Mouse (Mus musculus): ENCODE measurements around the gene Clip4. TPM values are rescaled to one million over a fixed set of nuclear protein-coding genes. Genes with fewer than 3 reads are reported as not detected.

The Clip4 gene
- polyA plus RNA-seq, 1 experiment from 2014 or later, result 12.2 TPM

- Histone ChIP-seq H3K27me3 (ENCODE audit: control insufficient read depth, insufficient read depth, low read length) (no peaks in the 10 kb centered on the region), H3K27ac (replicated peaks; ENCODE audit: low read depth, low read length) (no peak overlapping the region), H3K9ac (replicated peaks; ENCODE audit: low read length) (no peak overlapping the region), H3K4me1 (ENCODE audit: control insufficient read depth, insufficient read depth, low read length) (no peaks in the 10 kb centered on the region), H3K4me2 (ENCODE audit: low read length) (no peak overlapping the region), H3K36me3 (ENCODE audit: control insufficient read depth, insufficient read depth, low read length) (no peaks in the 10 kb centered on the region), H3K4me3 (replicated peaks; ENCODE audit: low read depth, low read length) (no peak overlapping the region), H3K9me3 (ENCODE audit: control insufficient read depth, low read length) (no peaks in the 10 kb centered on the region)
- DNase-seq, result no peak
- 81% methylated on average over 9 of the region's 9 CpGs for WGBS
- ATAC-seq (ENCODE audit: low FRiP score, low TSS enrichment), result no peak
Observed at GRCm38 (mm10) chr17:71749616-71750168, 18.6 kb upstream of the Clip4 start.

- ATAC-seq (ENCODE audit: low FRiP score, low TSS enrichment) (no peak), DNase-seq (no peak)
- Histone ChIP-seq H3K27me3 (ENCODE audit: control insufficient read depth, insufficient read depth, low read length) (no peaks in the 10 kb centered on the region), H3K27ac (replicated peaks; ENCODE audit: low read depth, low read length) (no peak within 1 kb of the TSS), H3K4me2 (ENCODE audit: low read length) (no peak within 1 kb of the TSS), H3K36me3 (ENCODE audit: control insufficient read depth, insufficient read depth, low read length) (no peaks in the 10 kb centered on the region), H3K9ac (replicated peaks; ENCODE audit: low read length) (no peak within 1 kb of the TSS), H3K4me3 (replicated peaks; ENCODE audit: low read depth, low read length) (no peak within 1 kb of the TSS), H3K9me3 (ENCODE audit: control insufficient read depth, low read length) (no peaks in the 10 kb centered on the region), H3K4me1 (ENCODE audit: control insufficient read depth, insufficient read depth, low read length) (no peaks in the 10 kb centered on the region)
- WGBS, result 66% methylated on average over 10 of the region's 10 CpGs
Observed at GRCm38 (mm10) chr17:71752831-71753230, 15.4 kb upstream of the Clip4 start, which contains the start of gene Pcare. Pcare (minus strand) TSS chr17:71752894.

GRCm38 (mm10) chr17:71760536-71760935 is 7.7 kb upstream of the Clip4 start:
- Histone ChIP-seq H3K4me2 (ENCODE audit: low read length) (no peak overlapping the region), H3K9ac (replicated peaks; ENCODE audit: low read length) (no peak overlapping the region), H3K27ac (replicated peaks; ENCODE audit: low read depth, low read length) (no peak overlapping the region), H3K4me3 (replicated peaks; ENCODE audit: low read depth, low read length) (no peak overlapping the region), H3K4me1 (ENCODE audit: control insufficient read depth, insufficient read depth, low read length) (no peaks in the 10 kb centered on the region), H3K27me3 (ENCODE audit: control insufficient read depth, insufficient read depth, low read length) (no peaks in the 10 kb centered on the region), H3K9me3 (ENCODE audit: control insufficient read depth, low read length) (no peaks in the 10 kb centered on the region), H3K36me3 (ENCODE audit: control insufficient read depth, insufficient read depth, low read length) (no peaks in the 10 kb centered on the region)
- ATAC-seq (ENCODE audit: low FRiP score, low TSS enrichment) (no peak), DNase-seq (no peak)
- 80% methylated on average over 7 of the region's 7 CpGs for WGBS

- H3K27ac ChIP-seq (replicated peaks; ENCODE audit: low read depth, low read length), result no peak overlapping the region
- 8% methylated on average over 6 of the region's 6 CpGs for WGBS
- no peak for ATAC-seq (ENCODE audit: low FRiP score, low TSS enrichment)
- no peaks in the 10 kb centered on the region for H3K36me3 ChIP-seq (ENCODE audit: control insufficient read depth, insufficient read depth, low read length)
- no peak overlapping the region for H3K4me2 ChIP-seq (ENCODE audit: low read length)
- no peak overlapping the region for H3K4me3 ChIP-seq (replicated peaks; ENCODE audit: low read depth, low read length)
- H3K9ac ChIP-seq (replicated peaks; ENCODE audit: low read length), result no peak overlapping the region
- H3K9me3 ChIP-seq (ENCODE audit: control insufficient read depth, low read length), result no peaks in the 10 kb centered on the region
- H3K4me1 ChIP-seq (ENCODE audit: control insufficient read depth, insufficient read depth, low read length), result peaks cover 4% of the 10 kb centered on the region; the same call in 1 of the 2 replicates
- peak; percentile 53 for DNase-seq
- H3K27me3 ChIP-seq (ENCODE audit: control insufficient read depth, insufficient read depth, low read length), result no peaks in the 10 kb centered on the region
Observed at GRCm38 (mm10) chr17:71769564-71769963, 1.3 kb downstream of the Clip4 start.

GRCm38 (mm10) chr17:71770696-71771095 is 2.4 kb downstream of the Clip4 start:
- no peak overlapping the region for H3K27ac ChIP-seq (replicated peaks; ENCODE audit: low read depth, low read length)
- no peak overlapping the region for H3K4me3 ChIP-seq (replicated peaks; ENCODE audit: low read depth, low read length)
- ATAC-seq (ENCODE audit: low FRiP score, low TSS enrichment) (no peak), DNase-seq (no peak)
- peaks cover 4% of the 10 kb centered on the region; the same call in 1 of the 2 replicates for H3K4me1 ChIP-seq (ENCODE audit: control insufficient read depth, insufficient read depth, low read length)
- H3K9me3 ChIP-seq (ENCODE audit: control insufficient read depth, low read length), result no peaks in the 10 kb centered on the region
- 94% methylated on average over 3 of the region's 3 CpGs for WGBS
- no peak overlapping the region for H3K9ac ChIP-seq (replicated peaks; ENCODE audit: low read length)
- H3K4me2 ChIP-seq (ENCODE audit: low read length), result no peak overlapping the region
- no peaks in the 10 kb centered on the region for H3K36me3 ChIP-seq (ENCODE audit: control insufficient read depth, insufficient read depth, low read length)
- H3K27me3 ChIP-seq (ENCODE audit: control insufficient read depth, insufficient read depth, low read length), result no peaks in the 10 kb centered on the region

GRCm38 (mm10) chr17:71774173-71774572 is 5.9 kb downstream of the Clip4 start:
- no peak for DNase-seq
- Histone ChIP-seq H3K9ac (replicated peaks; ENCODE audit: low read length) (no peak overlapping the region), H3K27me3 (ENCODE audit: control insufficient read depth, insufficient read depth, low read length) (no peaks in the 10 kb centered on the region), H3K4me2 (ENCODE audit: low read length) (no peak overlapping the region), H3K36me3 (ENCODE audit: control insufficient read depth, insufficient read depth, low read length) (no peaks in the 10 kb centered on the region), H3K27ac (replicated peaks; ENCODE audit: low read depth, low read length) (no peak overlapping the region), H3K4me3 (replicated peaks; ENCODE audit: low read depth, low read length) (no peak overlapping the region), H3K9me3 (ENCODE audit: control insufficient read depth, low read length) (0 out of 2 replicates have a peak, but pooled peaks cover 5% of the 10 kb centered on the region), H3K4me1 (ENCODE audit: control insufficient read depth, insufficient read depth, low read length) (peaks cover 4% of the 10 kb centered on the region; the same call in 1 of the 2 replicates)
- WGBS, result 74% methylated on average over 4 of the region's 4 CpGs
- no peak for ATAC-seq (ENCODE audit: low FRiP score, low TSS enrichment)

GRCm38 (mm10) chr17:71775279-71775678 is 7.0 kb downstream of the Clip4 start:
- Histone ChIP-seq H3K4me1 (ENCODE audit: control insufficient read depth, insufficient read depth, low read length) (no peaks in the 10 kb centered on the region), H3K4me2 (ENCODE audit: low read length) (no peak overlapping the region), H3K27ac (replicated peaks; ENCODE audit: low read depth, low read length) (no peak overlapping the region), H3K4me3 (replicated peaks; ENCODE audit: low read depth, low read length) (no peak overlapping the region), H3K9me3 (ENCODE audit: control insufficient read depth, low read length) (0 out of 2 replicates have a peak, but pooled peaks cover 5% of the 10 kb centered on the region), H3K36me3 (ENCODE audit: control insufficient read depth, insufficient read depth, low read length) (no peaks in the 10 kb centered on the region), H3K27me3 (ENCODE audit: control insufficient read depth, insufficient read depth, low read length) (no peaks in the 10 kb centered on the region), H3K9ac (replicated peaks; ENCODE audit: low read length) (no peak overlapping the region)
- ATAC-seq (ENCODE audit: low FRiP score, low TSS enrichment), result no peak
- DNase-seq, result no peak
- WGBS, result 75% methylated on average over 4 of the region's 4 CpGs

- H3K36me3 ChIP-seq (ENCODE audit: control insufficient read depth, insufficient read depth, low read length), result no peaks in the 10 kb centered on the region
- DNase-seq (no peak), ATAC-seq (ENCODE audit: low FRiP score, low TSS enrichment) (no peak)
- no peaks in the 10 kb centered on the region for H3K27me3 ChIP-seq (ENCODE audit: control insufficient read depth, insufficient read depth, low read length)
- H3K9me3 ChIP-seq (ENCODE audit: control insufficient read depth, low read length), result 0 out of 2 replicates have a peak, but pooled peaks cover 5% of the 10 kb centered on the region
- 83% methylated on average over 3 of the region's 3 CpGs for WGBS
- H3K4me2 ChIP-seq (ENCODE audit: low read length), result no peak overlapping the region
- H3K4me1 ChIP-seq (ENCODE audit: control insufficient read depth, insufficient read depth, low read length), result peaks cover 10% of the 10 kb centered on the region
- no peak overlapping the region for H3K9ac ChIP-seq (replicated peaks; ENCODE audit: low read length)
- H3K4me3 ChIP-seq (replicated peaks; ENCODE audit: low read depth, low read length), result no peak overlapping the region
- H3K27ac ChIP-seq (replicated peaks; ENCODE audit: low read depth, low read length), result no peak overlapping the region
Observed at GRCm38 (mm10) chr17:71778696-71779095, 10.4 kb downstream of the Clip4 start.

- H3K4me3 ChIP-seq (replicated peaks; ENCODE audit: low read depth, low read length), result no peak overlapping the region
- 92% methylated on average over 2 of the region's 2 CpGs for WGBS
- H3K27ac ChIP-seq (replicated peaks; ENCODE audit: low read depth, low read length), result no peak overlapping the region
- ATAC-seq (ENCODE audit: low FRiP score, low TSS enrichment), result no peak
- H3K9ac ChIP-seq (replicated peaks; ENCODE audit: low read length), result no peak overlapping the region
- no peak overlapping the region for H3K4me2 ChIP-seq (ENCODE audit: low read length)
- 0 out of 2 replicates have a peak, but pooled peaks cover 5% of the 10 kb centered on the region for H3K9me3 ChIP-seq (ENCODE audit: control insufficient read depth, low read length)
- no peaks in the 10 kb centered on the region for H3K27me3 ChIP-seq (ENCODE audit: control insufficient read depth, insufficient read depth, low read length)
- no peaks in the 10 kb centered on the region for H3K36me3 ChIP-seq (ENCODE audit: control insufficient read depth, insufficient read depth, low read length)
- H3K4me1 ChIP-seq (ENCODE audit: control insufficient read depth, insufficient read depth, low read length), result peaks cover 18% of the 10 kb centered on the region
- DNase-seq, result no peak
Observed at GRCm38 (mm10) chr17:71780490-71780889, 12.2 kb downstream of the Clip4 start.

All from midbrain, embryonic 14.5 days (tissue).